Mouse (Mus musculus) layer of hippocampus, postnatal 25 days (tissue): ENCODE data around the gene Plod2. TPM values are rescaled to one million over a fixed set of nuclear protein-coding genes. Genes with fewer than 3 reads are reported as not detected.

Experiments
- DNase-seq, 2 experiments: peaks; one replicate each; pipeline ENCODE4 v3.0.0; 2022; ENCODE audit warnings: mixed read lengths in 2 of 2, low spot score in 1 of 2; ENCODE audit errors: extremely low spot score in 1 of 2
- total RNA-seq, 2 experiments: library from RNA; stranded (reverse); gene quantifications; 2 replicates each; pipeline ENCODE4 v1.2.3; 2021

Gene Plod2
- total RNA-seq, 2 experiments from 2014 or later: 6.4 to 8.3 TPM

DNA sequence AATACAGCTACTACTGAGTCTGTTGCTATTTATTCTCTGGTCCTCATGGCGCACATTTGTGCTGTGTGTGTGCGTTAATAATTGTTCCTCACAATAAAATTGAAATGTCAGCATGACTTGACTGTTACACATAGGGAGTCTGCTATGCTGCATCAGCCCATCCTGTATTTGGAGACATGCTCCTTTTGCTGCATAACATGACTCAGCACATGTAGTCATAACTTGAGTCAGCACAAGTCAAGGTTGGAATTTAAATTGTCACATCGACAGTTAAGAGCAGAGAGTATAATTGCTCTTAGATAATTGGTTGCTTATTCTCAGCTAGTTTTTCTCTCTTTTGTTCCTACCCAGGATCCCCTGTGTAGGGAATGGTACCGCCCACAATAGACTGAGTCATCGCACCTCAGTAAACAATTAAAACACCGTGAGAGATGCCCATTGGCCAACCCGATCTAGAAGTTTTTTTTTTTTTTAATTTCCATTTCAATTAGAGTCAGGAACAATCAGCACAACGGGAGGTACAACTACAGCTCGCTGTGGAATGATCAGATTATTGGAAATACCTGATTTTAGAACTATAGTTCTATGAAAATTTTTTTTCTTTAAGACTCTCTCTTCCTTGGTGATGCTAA lies 55.0 kb downstream of the Plod2 start:
- DNase-seq: no peak

DNA sequence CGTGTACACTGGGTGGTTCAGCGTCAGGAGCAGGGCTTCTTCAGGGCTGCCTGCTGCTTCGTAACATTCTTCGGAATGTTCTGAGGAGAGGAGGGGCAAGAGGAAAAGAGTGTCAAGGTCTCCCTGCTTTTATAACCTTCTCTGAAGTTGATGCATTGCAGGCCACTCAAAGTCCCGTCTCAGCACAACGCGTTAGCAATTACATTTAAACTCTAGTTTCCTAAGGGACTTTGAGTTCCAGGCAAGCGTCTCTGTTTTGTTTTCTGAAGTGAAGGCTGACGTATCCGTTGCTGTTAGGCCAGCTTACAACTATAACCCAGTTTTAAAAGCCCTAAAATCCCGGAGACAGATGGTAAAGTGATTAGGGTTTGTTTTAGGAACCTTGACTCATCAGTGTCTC lies 55.8 kb downstream of the Plod2 start:
- no peak for DNase-seq

DNA sequence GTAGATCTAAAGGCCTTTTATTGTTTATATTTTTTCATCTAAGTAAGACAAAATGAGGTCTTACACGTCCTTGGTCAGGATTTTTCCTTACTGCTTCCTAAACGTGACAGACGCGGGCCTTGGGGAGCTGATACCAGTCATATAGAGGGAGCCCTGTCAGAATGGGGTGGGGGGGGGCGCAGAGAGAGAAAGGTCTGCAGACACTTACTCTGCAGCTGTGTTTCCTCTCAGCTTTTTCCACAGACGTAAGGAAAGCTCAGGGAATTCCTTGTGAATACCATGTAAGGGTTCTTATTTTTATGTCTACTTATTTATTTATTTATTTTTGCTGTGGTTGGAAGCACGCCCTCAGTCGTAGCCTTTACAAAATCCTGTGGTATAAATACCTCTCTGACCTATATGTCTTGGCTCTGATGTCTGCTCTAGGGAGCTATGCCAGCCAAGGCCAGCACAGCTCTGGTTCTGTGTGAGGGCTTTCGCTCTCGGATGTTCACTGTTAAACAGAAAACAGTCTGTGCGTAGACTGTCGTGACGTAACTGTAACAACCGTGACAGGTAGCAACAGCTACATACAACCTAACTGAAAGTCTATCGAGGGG lies 58.0 kb downstream of the Plod2 start:
- no peak for DNase-seq

DNA sequence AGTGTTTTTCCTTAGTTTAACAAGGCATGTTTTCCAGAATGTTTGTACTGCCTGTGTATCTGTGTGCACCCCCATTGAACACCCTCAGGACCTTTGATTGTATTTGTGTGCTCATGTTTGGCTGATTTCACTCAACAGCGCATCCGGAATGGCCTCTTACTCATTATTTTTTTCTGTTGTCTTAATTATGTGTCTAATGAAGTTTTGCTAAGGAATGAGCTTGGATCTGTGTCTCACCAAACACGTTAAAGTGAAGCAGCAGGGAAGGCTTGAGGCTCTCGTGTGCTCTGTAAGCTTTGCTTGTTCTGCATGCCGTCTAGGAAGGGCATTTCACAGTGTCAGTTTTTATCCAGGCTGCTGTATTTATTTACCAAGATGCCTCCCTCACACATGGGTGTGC lies 59.5 kb downstream of the Plod2 start:
- no peak for DNase-seq

DNA sequence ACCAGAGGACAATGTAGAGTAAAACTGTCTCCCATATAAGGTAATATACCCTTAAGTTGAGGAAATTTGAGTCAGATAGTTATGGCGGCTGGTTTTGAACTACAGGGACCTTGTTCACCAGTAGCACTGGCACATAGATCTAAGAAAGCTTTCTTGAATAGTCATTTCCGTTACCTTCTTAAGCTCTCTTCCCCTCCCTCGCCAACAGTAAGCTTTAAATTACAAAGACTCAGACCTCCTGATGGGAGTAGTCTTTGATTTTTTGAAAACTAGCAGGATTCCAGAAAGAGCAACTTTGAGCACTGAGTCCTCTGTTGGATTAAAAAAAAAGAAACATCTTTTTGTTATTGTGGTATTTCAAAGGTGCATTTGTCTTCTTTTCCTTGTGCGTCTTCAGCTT lies 61.5 kb downstream of the Plod2 start:
- DNase-seq: no peak

DNA sequence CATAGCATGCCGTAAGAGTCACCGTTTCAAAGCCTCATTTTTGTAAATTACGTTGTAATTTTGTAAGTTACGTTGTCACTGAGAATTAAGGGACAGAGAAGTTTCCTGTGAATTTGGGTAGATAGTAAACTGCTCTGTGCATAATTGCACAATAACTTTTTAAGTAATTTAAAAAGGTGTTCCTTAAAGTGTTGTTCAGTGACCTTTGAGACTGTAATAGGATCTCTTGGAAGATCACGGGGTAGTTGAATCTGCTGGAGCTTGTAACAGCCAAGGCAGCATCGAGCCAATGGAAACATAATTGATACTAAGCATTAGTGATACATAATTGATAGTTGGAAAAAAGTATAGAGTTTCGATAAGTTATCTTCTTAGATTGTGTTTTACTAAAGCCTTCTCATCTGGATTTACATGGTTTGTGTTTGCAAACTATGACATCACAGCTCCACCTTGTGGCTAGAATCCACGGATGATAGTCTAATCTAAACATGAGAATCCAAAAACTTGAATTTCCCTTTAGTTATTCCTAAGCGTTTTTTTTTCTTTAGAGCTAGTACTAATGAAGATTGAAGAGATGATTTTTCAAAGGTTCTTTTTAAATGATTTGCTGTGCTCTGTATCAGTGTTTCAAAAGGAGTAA lies 68.7 kb downstream of the Plod2 start:
- peak in 1 of 2 experiments; percentile 76 for DNase-seq

DNA sequence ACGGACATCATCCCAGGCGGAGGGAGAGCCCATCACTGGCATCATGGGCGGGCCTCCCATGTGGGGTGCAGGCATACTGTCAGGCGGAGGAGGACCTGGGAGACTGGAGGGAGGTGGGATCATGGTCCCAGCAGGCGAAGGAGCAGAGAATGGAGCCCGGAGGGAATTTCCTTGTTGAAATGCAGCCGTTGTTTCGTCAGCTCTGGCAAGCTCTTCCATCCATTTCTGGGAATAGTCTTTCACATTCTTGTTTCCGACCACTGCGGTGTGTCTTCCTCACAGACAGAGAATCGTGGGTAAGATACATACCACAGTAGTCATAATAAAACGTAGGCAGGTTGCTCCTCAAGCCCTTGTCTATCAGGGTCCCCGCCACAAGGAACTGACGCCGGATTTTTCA lies 70.6 kb downstream of the Plod2 start:
- DNase-seq: no peak

DNA sequence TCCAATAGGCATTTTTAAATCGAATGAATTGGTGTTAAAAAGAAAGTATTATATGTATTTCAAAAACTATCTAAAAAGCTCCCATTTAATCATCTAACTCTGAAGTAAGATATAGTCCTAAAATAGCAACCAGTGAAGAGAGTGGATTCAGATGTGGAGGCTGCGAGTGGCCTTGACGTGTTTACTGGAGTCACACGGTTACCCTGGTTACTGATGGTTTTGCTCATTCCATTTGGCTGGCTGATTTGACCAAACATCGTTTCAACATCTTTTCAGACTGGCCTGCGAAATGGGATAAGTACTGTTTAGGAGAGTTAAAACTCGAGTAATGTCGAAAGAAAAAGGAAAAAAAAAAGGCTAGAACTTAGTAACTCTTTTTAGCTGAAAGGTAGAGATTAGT lies 71.2 kb downstream of the Plod2 start:
- DNase-seq: no peak

DNA sequence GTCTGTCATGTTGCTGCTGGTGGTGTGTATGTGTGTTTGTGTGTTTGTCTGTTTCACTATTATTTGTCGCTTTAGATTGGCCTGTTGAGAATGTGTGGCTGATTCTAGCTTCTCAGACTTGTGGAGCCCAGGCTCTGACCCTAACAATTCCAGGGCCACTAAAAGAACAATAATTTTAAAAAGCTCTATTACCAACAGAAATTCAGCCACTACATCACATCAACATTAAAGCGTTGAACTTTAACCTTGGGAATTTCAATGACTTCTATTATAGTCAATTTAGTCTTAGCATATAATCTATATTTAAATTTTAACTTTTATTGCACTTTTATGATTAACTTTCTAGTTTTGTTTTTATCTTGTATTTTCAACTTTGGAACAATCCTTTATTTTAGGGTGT lies 74.4 kb downstream of the Plod2 start:
- DNase-seq: no peak

DNA sequence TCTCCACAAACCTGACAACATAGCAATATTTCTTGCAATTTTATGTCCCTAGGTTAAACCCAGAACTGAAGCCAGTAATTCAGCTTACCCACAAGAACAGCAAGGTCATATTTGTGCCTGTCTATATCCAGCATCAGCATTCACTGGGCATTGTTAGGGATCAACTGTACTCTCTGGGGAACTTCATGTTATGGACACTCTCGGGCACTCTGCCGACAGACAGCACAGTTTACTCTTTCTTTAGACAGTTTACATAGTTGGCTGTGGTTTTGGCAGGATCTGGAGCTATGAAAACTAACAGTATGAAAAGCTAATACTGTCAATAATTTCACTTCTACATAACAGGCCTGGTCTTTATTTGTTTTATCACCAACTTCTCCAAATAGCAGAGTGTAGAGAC lies 75.4 kb downstream of the Plod2 start:
- no peak for DNase-seq

DNA sequence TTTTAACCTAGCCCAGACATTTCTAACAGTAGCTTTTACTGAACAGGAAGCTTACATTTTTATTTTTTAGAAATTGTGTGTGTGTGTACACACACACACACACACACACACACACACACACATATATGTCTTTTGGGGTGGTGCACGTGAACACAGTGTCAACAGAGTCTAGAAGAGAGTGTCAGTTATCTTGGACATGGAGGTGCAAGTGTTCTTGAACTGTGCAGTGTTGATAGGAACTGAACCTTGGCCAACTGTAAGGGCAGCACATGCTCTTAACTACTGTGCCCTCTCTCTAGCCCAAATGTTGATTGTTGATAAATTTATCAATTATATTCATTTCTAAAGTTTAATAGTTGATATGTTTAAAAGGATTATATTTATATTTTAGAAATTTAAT lies 78.1 kb downstream of the Plod2 start:
- DNase-seq: no peak

DNA sequence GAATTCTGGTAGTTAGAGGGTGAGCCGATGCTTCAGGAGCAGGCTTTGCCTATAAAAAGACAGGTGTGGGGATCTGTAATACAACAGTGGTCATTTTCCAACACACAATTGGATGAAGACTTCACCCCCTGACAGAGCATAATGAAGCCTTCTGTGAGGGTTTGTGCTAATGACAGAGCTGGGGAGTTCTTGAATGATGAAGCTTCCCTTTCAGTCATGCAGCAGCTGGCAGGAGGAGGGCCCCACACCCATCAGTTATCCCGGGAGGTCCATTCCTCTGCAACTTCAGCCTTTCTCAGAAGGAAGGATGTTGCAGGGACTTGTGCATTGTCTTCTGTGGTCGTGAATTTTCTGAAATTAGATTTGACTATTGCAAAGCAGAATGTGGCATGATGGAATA lies 79.2 kb downstream of the Plod2 start:
- no peak for DNase-seq

DNA sequence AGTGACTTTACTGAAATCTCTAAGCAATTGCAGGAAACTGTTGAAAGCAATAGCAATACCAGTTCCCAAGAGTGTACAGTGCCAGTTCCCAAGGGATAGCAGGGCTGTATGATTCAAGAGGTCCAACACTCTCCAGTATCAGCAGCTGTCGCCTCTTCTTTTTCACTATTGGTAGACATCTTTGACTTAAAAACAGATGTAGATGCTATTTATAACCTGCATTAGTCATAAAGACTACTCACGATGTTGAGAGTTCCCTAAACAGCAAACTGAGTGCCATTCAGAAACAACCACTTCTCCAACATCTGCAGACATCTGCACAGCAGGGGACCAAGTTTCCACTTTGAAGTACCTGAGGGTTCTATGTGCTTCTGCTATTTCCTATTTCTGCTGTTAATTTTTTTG lies 79.9 kb downstream of the Plod2 start:
- DNase-seq: no peak

DNA sequence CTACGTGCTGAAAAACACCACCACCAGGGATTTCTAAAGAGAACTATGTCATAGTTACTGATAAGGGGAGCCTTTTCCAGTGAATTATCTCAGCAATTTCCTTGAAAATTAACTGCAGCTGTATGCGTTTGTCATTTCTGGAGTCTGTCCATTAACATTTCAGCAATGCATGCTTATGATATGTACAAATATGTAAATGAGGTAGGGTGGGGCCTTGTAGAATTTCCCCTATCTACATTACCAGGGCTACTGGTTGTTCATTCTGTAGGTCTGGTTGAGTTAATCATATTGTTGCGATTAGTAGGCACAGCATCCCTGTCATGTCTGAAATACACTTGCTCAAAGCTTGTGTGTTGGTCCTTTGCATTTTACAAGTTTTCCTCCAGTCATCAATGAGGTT lies 92.8 kb downstream of the Plod2 start:
- no peak for DNase-seq

DNA sequence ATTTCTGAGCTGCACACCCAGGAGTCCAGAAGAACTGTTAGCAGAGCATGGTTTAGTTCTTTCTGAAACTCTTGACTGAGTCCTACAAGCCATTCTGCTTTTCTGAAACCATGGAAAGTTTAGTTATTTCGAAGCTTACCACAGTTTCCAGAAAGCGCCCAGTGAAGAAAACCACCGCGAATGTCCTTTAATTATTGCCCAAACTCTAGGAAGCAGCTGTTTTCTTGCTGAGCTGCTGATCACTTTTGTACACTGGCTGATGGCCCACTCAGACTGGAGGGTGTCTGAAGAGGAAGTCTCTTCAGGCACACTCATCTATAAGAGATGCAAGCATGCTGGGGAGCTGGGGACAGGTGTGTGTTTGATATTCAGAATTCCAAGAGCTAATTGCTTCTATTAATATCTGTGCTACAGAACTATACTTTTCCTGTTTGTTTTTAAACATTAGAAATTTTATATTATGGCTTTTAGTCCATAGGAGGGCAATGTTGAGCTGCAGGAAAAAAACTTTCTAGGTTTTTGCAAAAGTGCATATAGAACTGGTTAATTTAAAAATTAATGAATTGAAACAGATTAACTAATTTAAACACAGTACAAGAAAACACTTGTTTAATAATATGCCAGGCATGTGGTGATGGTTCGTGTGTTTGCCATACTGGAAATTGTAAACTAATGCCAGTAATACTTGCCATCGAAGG lies 97.3 kb downstream of the Plod2 start:
- no peak for DNase-seq

DNA sequence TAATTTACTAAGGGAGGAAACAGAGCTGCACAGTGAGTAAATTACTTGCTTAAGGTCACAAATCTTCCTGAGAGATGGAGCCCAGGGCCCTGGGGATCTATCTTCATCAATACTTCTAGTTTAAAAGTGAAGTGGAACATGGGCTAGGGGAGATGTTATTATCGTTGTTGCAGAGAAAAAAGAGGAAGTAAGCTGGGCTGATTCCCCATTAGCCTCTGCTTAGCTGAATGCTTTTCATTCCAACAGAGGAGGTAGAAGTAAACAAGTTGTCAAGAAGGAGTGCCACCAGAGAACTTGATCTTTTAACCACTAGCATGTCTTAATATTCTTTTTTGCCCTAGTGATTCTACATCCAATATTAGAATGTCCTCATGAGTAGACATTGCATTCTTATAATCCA lies 99.7 kb downstream of the Plod2 start:
- no peak for DNase-seq

Other genes with a start within 250 kb of the Plod2 start
- not detected for gene 1700057G04Rik, start 232.8 kb upstream of the Plod2 start, total RNA-seq
- gene Plscr4, start 84.8 kb upstream of the Plod2 start, total RNA-seq: 1 to 10 TPM; 2.4 TPM